Mouse (Mus musculus): Measurements from ENCODE around the gene Nr1d2.
"Not testable (repeated sequence)": the region's sequence is repeated elsewhere in the genome, so short reads cannot be mapped to it uniquely, and the experiment has no call there.

The Nr1d2 gene

DNA sequence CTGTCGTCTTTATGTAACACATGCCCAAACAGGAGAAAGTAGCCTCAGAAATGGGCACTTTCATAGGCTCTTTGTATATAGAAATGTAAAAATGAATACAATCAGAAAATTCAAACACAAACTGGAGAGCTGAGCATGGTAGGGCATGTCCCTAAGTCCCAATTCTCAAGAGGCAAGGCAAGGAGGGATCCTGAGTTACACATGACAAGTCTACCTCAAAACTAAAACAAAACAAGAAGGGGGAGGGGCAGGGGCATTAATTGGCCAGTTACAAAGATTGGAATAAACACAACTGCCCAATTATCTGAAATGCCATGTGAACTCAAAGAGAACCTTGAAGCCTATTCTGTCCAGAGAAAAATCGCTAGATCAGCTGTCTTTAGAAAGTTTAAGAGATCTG is 5.9 kb downstream of the Nr1d2 start:
- DNase-seq (ENCODE audit: low read depth, low spot score) = no peak

DNA sequence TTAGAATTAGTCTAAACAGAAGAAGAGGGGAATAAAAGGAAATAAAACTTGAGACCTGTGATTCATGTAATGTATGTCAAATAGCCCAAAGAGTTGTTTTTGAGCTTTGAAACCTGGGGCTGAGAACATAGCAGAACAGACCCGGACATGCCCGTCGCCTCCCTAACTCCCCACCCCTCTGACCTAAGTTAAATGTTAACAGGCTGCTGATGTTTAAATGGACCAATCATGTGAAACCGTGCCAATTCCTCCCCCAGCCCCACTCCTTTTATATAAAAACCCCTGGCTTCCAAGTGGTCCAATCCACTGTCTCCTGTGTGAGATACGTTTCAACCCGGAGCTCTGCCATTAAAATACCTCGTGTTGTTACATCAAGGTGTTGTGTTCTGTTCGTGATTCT is 7.1 kb downstream of the Nr1d2 start:
- DNase-seq (ENCODE audit: low read depth, low spot score) = not testable (repeated sequence)

DNA sequence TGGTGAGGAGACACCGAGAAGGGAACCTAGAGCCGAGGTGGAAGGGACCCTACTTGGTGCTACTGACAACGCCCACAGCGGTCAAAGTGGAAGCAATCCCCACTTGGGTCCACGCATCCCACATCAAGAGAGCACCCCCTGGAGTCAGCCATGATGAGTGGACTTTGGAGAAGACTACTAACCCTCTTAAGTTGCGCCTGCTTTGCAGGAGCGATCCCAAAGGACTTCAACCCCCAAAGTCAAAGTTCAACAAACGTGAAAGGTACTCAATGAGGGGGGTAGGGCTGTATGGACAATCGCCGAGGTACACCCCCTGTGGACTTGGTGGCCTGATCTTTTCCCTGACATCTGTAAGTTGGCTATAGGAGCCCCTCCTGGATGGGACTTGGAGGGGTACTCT is 9.2 kb downstream of the Nr1d2 start:
- not testable (repeated sequence) for DNase-seq (ENCODE audit: low read depth, low spot score)

DNA sequence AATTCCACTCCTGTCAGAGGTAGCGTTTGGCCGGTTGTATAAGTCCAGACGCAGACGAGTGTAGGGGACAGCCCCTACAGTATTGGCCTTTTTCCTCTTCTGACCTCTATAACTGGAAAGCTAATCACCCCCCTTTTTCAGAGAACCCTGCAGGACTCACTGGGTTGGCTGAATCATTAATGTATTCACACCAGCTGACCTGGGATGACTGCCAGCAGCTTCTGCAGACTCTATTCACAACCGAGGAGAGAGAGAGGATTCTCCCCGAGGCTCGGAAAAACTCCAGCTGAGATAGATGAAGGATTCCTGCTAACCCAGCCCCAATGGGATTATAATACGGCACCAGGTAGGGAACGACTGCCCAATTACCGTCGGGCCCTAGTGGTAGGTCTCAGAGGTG is 12.7 kb downstream of the Nr1d2 start:
- DNase-seq (ENCODE audit: low read depth, low spot score) = not testable (repeated sequence)

DNA sequence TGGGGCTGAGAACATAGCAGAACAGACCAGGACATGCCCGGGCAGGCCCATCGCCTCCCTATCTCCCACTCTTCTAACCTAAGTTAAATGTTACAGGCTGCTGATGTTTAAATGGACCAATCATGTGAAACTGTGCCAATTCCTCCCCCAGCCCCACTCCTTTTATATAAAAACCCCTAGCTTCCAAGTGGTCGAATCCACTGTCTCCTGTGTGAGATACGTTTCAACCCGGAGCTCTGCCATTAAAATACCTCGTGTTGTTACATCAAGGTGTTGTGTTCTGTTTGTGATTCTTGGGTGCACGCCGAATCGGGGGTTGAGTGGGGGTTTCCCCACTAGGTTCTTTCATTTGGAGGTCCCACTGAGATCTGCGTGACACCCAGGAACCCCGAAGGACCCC is 13.5 kb downstream of the Nr1d2 start:
- DNase-seq (ENCODE audit: low read depth, low spot score) = not testable (repeated sequence)

DNA sequence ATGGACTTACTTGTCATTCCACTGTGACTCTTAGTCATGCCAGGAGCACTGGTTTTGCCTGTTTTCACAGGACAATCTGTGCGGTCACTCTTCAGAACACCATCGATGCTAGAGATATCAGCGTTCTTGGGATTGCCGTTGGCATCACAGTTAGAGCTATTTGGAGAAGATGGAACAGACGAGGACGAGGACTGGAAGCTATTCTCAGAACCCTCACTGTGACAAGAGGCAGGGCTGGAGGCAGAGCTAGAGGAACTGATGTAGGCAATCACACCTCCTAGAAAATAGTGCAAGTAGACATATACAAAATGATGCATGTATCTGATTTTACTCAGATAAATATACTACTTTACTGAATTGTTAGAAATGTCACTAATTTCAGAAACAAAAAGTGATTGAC is 16.9 kb downstream of the Nr1d2 start:
- DNase-seq (ENCODE audit: low read depth, low spot score) = no peak

DNA sequence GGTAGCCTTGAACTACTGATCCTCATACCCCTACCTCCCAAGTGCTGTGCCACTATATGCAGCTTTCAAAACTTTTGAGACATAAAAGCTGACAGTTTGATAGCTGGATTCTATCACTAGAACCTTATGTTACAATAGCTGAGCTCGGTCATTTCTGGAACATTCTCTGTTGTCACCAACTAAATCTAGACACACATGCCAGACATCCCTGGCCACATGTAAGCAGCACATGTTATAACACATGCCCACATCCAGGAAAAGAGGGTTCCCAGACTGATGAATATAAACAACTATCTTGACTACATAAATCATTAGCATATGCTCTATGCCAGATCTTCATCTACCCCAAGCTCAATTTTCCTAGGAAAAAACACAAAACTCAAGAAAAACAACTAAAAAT is 21.8 kb downstream of the Nr1d2 start:
- no peak for DNase-seq (ENCODE audit: low read depth, low spot score)

DNA sequence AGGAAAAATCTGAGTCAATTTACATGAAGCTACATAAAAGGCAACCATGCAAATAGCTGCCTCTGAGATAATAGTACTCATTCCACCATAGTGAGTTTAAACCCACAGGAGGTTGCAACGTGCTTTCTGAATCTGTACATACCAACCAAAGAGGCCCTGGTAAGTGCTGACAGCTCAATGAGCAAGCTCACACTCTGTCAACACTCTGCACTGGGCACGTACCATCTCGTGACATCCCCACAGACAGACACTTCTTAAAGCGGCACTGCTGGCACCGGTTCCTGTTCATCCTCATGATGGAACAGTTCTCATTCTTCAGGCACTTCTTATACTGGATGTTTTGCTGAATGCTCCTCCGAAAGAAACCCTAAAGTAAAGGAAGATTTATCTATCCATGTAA is 22.5 kb downstream of the Nr1d2 start:
- no peak for DNase-seq (ENCODE audit: low read depth, low spot score)

DNA sequence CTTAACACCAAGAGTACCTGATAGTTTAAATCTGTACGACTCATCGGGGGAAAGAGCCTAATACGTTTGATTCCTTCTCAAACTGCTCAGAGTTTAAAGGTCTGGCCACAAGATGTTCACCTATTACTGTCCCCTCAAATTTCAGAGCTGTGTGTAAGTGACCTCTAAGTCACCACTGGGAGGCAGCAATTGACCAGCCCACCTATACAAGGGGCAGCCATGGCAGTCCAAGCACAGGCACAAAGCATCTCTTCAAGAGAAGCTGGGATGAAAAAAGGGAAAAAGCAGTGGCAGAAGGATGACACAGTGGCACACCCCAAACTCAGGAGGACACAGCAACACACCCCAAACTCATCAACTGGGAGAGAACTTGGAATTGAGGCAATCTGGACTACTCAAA is 28.1 kb downstream of the Nr1d2 start:
- no peak for DNase-seq (ENCODE audit: low read depth, low spot score)

DNA sequence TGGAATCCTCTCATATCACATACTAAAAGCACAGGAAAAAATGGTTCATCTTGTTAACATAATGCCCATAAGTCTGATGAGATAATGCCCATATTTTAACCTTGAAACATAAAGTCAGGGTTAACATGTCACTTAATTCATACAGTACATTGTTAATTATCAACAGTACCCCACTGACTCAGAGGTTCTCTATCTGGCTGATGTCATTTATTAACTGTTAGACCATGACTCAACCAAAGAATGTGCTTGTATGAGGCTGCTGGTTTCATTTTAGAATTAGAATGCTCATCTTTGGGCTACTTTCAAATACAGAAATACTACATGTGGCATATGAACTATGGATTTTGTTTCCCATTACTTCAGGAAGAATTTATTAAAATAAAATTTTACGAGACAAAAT is 34.6 kb downstream of the Nr1d2 start:
- DNase-seq (ENCODE audit: low read depth, low spot score) = not testable (repeated sequence)

DNA sequence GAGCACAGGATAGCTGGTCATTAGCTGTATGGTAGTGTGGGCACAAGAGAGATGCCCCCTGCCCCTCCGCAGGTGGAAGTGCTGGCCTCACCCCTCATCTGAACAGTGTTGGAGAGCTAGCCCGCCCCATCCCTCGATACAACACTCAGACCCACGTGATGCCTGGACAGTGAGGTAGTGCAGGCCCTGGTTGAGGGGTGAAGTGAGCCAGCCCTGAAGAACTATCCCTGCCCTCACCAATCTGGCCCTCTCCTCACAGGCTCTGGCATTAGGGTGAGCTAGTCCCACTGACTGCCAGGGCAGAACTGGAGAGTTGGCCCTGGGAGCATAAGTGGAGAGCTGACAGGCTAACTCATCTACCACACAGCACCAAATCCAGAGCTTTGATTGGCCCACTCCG is 37.5 kb downstream of the Nr1d2 start:
- DNase-seq (ENCODE audit: low read depth, low spot score) = no peak

DNA sequence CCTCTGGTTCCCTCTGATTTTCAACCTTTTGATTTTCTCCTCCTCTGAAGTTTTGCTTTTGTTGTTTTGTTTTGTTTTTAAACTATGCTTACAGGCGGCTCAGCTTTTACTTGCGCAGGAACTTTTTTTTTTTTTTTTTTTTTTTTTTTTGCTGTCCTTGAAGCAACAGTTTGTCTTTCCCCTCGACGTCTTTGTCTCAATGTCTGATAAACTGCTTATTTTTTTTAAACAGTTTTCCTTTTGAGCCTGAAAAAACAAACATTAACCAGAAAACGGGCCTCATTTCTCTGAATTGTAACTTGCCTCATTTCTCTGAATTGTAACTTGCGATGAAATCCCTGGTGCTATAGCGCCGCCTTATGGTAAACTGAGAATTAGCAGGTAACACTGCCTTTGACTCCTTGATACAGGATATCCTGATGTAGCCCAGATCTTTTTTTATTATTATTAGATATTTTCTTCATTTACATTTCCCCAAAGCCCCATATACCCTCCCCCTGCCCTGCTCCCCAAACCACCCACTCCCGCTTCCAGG is 52.0 kb downstream of the Nr1d2 start:
- no peak for DNase-seq (ENCODE audit: low read depth, low spot score)

DNA sequence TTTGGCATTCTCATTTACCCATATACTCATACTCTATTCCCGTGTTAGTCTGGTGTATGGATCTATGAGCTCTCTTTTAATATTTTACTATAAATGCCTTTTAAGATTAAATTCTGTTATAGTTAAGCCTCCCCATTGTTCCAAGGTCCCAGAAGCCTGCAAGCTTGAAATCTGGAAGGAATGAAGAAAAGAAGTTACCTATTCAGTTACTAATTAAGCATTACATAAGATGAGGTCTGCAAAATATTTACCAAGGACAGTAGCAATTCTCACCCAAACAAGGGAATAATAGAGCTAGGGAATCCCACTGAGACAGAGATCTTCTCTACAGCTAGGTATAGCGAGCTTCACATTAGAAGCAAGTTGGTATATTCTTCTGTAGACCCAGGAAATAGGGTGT is 61.4 kb downstream of the Nr1d2 start:
- DNase-seq (ENCODE audit: low read depth, low spot score) = not testable (repeated sequence)

DNA sequence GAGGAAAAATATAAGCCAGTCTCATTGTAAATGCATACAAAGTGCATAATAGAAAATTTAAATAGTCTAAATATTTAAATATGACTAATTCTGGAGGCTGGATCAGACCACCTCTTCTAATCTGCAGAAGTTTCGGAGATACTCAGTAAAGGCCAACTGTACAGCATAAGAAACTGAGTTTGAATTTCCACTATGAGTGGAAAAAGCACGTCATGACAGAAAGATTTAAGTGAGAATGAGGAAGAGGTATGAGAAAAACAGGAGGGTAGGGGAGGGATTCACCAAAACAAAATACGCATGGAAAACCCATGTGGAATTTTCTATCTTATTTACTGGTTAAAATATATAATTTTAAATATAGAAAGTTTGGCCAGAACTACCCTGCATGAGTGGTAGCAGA is 71.3 kb downstream of the Nr1d2 start:
- no peak for DNase-seq (ENCODE audit: low read depth, low spot score)

DNA sequence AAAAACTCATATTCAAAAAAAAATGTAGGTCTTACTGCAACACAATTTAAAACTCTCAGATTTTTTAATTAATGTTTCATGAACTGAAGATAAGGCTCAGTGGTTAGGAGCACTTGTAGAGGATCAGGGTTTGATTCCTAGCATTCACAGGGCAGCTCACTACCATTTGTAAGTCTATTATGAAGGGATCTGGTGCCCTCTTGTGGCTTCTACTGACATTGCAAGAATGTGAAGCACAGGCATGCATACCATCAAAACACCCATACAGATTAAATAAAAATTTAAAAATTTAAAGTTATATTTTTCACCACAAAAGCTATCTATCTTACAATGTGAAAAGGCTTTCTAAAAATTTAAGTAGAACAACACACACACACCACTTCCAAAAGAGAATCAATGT is 71.9 kb downstream of the Nr1d2 start:
- DNase-seq (ENCODE audit: low read depth, low spot score) = no peak

Data from telencephalon, adult 2 months (tissue).